Mouse (Mus musculus) forebrain, embryonic 14.5 days (tissue): Measurements from ENCODE around the gene Pycard. TPM values are rescaled to one million over a fixed set of nuclear protein-coding genes. Genes with fewer than 3 reads are reported as not detected.
A peak's percentile ranks its signal among the peaks of the same experiment; 100 is the strongest.
"Not testable (repeated sequence)": the region's sequence is repeated elsewhere in the genome, so short reads cannot be mapped to it uniquely, and the experiment has no call there.

Experiments used
- ATAC-seq: fragments of 200-750 bp; cut with Nextera tagmentation; 2 replicates; pipeline ENCODE4 v1.8.0; 2017; ENCODE audit warnings: mild to moderate bottlenecking, moderate library complexity
- DNase-seq: peaks from one replicate; pipeline ENCODE4 v3.0.0-alpha.2; 2015; ENCODE audit warnings: low spot score
- H3K27ac ChIP-seq: fragments of 300-500 bp; sonication (generic); 2 replicates; pipeline ENCODE4 v1.5.1; 2014; ENCODE audit warnings: low read depth, mild to moderate bottlenecking, control low read depth, low read length, moderate library complexity
- H3K27me3 ChIP-seq: fragments of 300-500 bp; sonication (generic); replicated peaks from 2 replicates; pipeline ENCODE4 v1.6.1; 2014; ENCODE audit warnings: low read length, control low read depth, mixed read lengths; ENCODE audit not compliant: control insufficient read depth, insufficient read depth
- H3K36me3 ChIP-seq: fragments of 300-500 bp; sonication (generic); 2 replicates; pipeline ENCODE4 v1.6.1; 2014; ENCODE audit warnings: low read length, control low read depth; ENCODE audit not compliant: control insufficient read depth, insufficient read depth
- H3K4me1 ChIP-seq: fragments of 300-500 bp; sonication (generic); 2 replicates; pipeline ENCODE4 v1.6.1; 2014; ENCODE audit warnings: antibody characterized with exemption, low read length, control low read depth; ENCODE audit not compliant: control insufficient read depth, insufficient read depth
- H3K4me2 ChIP-seq: fragments of 300-500 bp; sonication (generic); 2 replicates; pipeline ENCODE4 v1.6.1; 2014; ENCODE audit warnings: mild to moderate bottlenecking, control low read depth, low read length
- H3K4me3 ChIP-seq: fragments of 300-500 bp; sonication (generic); 2 replicates; pipeline ENCODE4 v1.5.1; 2014; ENCODE audit warnings: low read depth, low read length, control low read depth
- H3K9ac ChIP-seq: fragments of 300-500 bp; sonication (generic); 2 replicates; pipeline ENCODE4 v1.6.1; 2014; ENCODE audit warnings: mild to moderate bottlenecking, low read length, control low read depth, moderate library complexity
- H3K9me3 ChIP-seq: fragments of 300-500 bp; sonication (generic); replicated peaks from 2 replicates; pipeline ENCODE4 v1.6.1; 2016; ENCODE audit warnings: low read length, control low read depth, mixed read lengths; ENCODE audit not compliant: control insufficient read depth
- WGBS: fragments of 180-500 bp; shearing (Covaris S2); extraction: QIAGEN DNeasy Blood & Tissue Kit; methylation state at CpG from one replicate; pipeline ENCODE4 v1.1.7; 2014; 5-methylcytosine and 5-hydroxymethylcytosine counted together
- polyA plus RNA-seq: library from polyadenylated mRNA; unstranded; fragments of >200 nt; fragmentation: Nextera tagmentation; extraction: Ambion mirVana; gene quantifications from 2 replicates; pipeline ENCODE4 v1.2.1, GENCODE M21; 2014

Gene Pycard
- polyA plus RNA-seq = 7.1 and 11.5 TPM in 2 replicates

- 0 out of 2 replicates have a peak within 1 kb of the TSS, but pooled peaks have one; percentile 14 for H3K4me2 ChIP-seq
- 22% methylated on average over 18 of the region's 18 CpGs for WGBS
- H3K27me3 ChIP-seq = no peaks in the 10 kb centered on the region
- H3K9ac ChIP-seq = peak within 1 kb of the TSS; percentile 13; the same call in 1 of the 2 replicates
- no peaks in the 10 kb centered on the region for H3K4me1 ChIP-seq
- DNase-seq (no peak), ATAC-seq (no peak)
- no peak within 1 kb of the TSS for H3K27ac ChIP-seq
- H3K9me3 ChIP-seq = no peaks in the 10 kb centered on the region
- H3K36me3 ChIP-seq = peaks cover 29% of the 10 kb centered on the region
- H3K4me3 ChIP-seq = no peak within 1 kb of the TSS
Measured at GRCm38 (mm10) chr7:127993341-127993977, at the start of gene Pycard. TSS of gene Pycard (minus strand) at chr7:127993867.

- H3K9ac ChIP-seq, H3K27ac ChIP-seq, H3K4me2 ChIP-seq, H3K4me1 ChIP-seq, H3K27me3 ChIP-seq, H3K4me3 ChIP-seq, DNase-seq, H3K9me3 ChIP-seq, ATAC-seq, H3K36me3 ChIP-seq: not testable (repeated sequence)
- 86% methylated on average over 15 of the region's 15 CpGs for WGBS
Measured at GRCm38 (mm10) chr7:128042161-128042820, 48.6 kb upstream of the Pycard start.

GRCm38 (mm10) chr7:128033616-128034015, 39.9 kb upstream of the Pycard start:
- Histone ChIP-seq H3K36me3 (no peaks in the 10 kb centered on the region), H3K27me3 (no peaks in the 10 kb centered on the region), H3K9me3 (no peaks in the 10 kb centered on the region), H3K9ac (no peak overlapping the region), H3K4me2 (no peak overlapping the region), H3K4me3 (no peak overlapping the region), H3K27ac (no peak overlapping the region), H3K4me1 (no peaks in the 10 kb centered on the region)
- ATAC-seq (no peak), DNase-seq (no peak)
- WGBS = 94% methylated on average over 4 of the region's 4 CpGs

GRCm38 (mm10) chr7:128032989-128033293, 39.3 kb upstream of the Pycard start:
- Histone ChIP-seq H3K9me3 (no peaks in the 10 kb centered on the region), H3K36me3 (no peaks in the 10 kb centered on the region), H3K27ac (no peak overlapping the region), H3K9ac (no peak overlapping the region), H3K27me3 (no peaks in the 10 kb centered on the region), H3K4me2 (no peak overlapping the region), H3K4me1 (no peaks in the 10 kb centered on the region), H3K4me3 (no peak overlapping the region)
- 89% methylated on average over 3 of the region's 3 CpGs for WGBS
- DNase-seq (no peak), ATAC-seq (no peak)

GRCm38 (mm10) chr7:128032290-128032988, 38.8 kb upstream of the Pycard start:
- ATAC-seq (no peak), DNase-seq (no peak)
- Histone ChIP-seq H3K4me1 (no peaks in the 10 kb centered on the region), H3K36me3 (no peaks in the 10 kb centered on the region), H3K4me2 (no peak overlapping the region), H3K9ac (no peak overlapping the region), H3K9me3 (no peaks in the 10 kb centered on the region), H3K27me3 (no peaks in the 10 kb centered on the region), H3K4me3 (no peak overlapping the region), H3K27ac (no peak overlapping the region)
- 88% methylated on average over 5 of the region's 5 CpGs for WGBS

GRCm38 (mm10) chr7:128031403-128031976, 37.8 kb upstream of the Pycard start:
- H3K4me3 ChIP-seq = no peak overlapping the region
- no peak for ATAC-seq
- DNase-seq = peak; percentile 58
- H3K9ac ChIP-seq = no peak overlapping the region
- H3K4me2 ChIP-seq = no peak overlapping the region
- no peak overlapping the region for H3K27ac ChIP-seq
- H3K9me3 ChIP-seq = no peaks in the 10 kb centered on the region
- H3K36me3 ChIP-seq = no peaks in the 10 kb centered on the region
- WGBS = 38% methylated on average over 9 of the region's 9 CpGs
- no peaks in the 10 kb centered on the region for H3K4me1 ChIP-seq
- no peaks in the 10 kb centered on the region for H3K27me3 ChIP-seq

GRCm38 (mm10) chr7:128025381-128025780, 31.7 kb upstream of the Pycard start:
- no peak for DNase-seq
- no peak overlapping the region for H3K4me3 ChIP-seq

GRCm38 (mm10) chr7:128024932-128025331, 31.3 kb upstream of the Pycard start:
- Histone ChIP-seq H3K4me3 (no peak overlapping the region), H3K36me3 (no peaks in the 10 kb centered on the region), H3K27me3 (no peaks in the 10 kb centered on the region), H3K27ac (no peak overlapping the region), H3K4me2 (no peak overlapping the region), H3K9ac (no peak overlapping the region), H3K9me3 (no peaks in the 10 kb centered on the region), H3K4me1 (no peaks in the 10 kb centered on the region)
- 88% methylated on average over 4 of the region's 4 CpGs for WGBS
- DNase-seq = no peak
- ATAC-seq = no peak

More at GRCm38 (mm10) chr7:128025381-128025780, 31.7 kb upstream of the Pycard start:
- Histone ChIP-seq H3K27me3 (no peaks in the 10 kb centered on the region), H3K4me1 (no peaks in the 10 kb centered on the region), H3K4me2 (no peak overlapping the region), H3K27ac (no peak overlapping the region), H3K36me3 (no peaks in the 10 kb centered on the region), H3K9me3 (no peaks in the 10 kb centered on the region), H3K9ac (no peak overlapping the region)
- 78% methylated on average over 4 of the region's 4 CpGs for WGBS
- ATAC-seq = no peak
